Mouse (Mus musculus) left cerebral cortex, adult 9 months (tissue): Measurements from ENCODE around the gene Taar7a.

ENCODE experiments used
- DNase-seq, 2 experiments: peaks; one replicate each; pipeline ENCODE4 v3.0.0; 2022; ENCODE audit warnings: low spot score in 2 of 2

The Taar7a gene

DNA sequence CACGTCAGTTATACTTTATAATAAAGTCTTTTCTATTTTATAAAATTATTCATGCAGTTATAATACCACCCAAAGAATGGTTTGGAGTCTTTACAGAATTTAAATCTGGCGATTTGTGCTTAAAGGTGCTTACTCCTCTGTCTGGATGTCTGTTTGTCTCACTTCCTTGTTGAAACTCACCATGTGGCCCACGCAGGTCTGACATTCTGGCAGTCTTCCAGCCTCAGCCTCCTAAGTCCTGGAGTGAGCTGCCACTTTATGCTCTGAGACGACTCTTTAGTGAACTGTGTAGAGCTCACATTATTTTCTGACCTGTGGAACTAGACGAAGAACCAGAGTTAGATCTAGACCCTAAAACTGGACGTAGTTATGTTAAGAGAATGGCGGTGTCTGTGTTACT is 45.3 kb downstream of the Taar7a start:
- DNase-seq, result no peak

- DNase-seq, result no peak
These were observed 50.8 kb downstream of the Taar7a start for GRCm38 (mm10) chr10:23942465-23942864.
